Mouse (Mus musculus): ENCODE results near the gene Vps35l. TPM values are rescaled to one million over a fixed set of nuclear protein-coding genes. Genes with fewer than 3 reads are reported as not detected.

Gene Vps35l
- polyA plus RNA-seq, 1 experiment, result 52.4 TPM

GRCm38 (mm10) chr7:118850676-118851290 lies 110.8 kb downstream of the Vps35l start:
- TF ChIP-seq POLR2A (IDR thresholded peaks at IDR 0.05; ENCODE audit: low read depth, low read length), result no peak
- no peak for TF ChIP-seq CTCF (conservative IDR thresholded peaks at IDR 0.05; ENCODE audit: insufficient read depth, insufficient read length, low read depth, low read length)
- H3K27ac ChIP-seq (ENCODE audit: insufficient read depth, low read depth, low read length), result no peak overlapping the region
- peak; percentile 19 for DNase-seq

GRCm38 (mm10) chr7:118851571-118851970 lies 111.5 kb downstream of the Vps35l start:
- TF ChIP-seq CTCF (conservative IDR thresholded peaks at IDR 0.05; ENCODE audit: insufficient read depth, insufficient read length, low read depth, low read length) (no peak), POLR2A (IDR thresholded peaks at IDR 0.05; ENCODE audit: low read depth, low read length) (no peak)
- WGBS, result 70% methylated on average over 7 of the region's 7 CpGs
- H3K27ac ChIP-seq (ENCODE audit: insufficient read depth, low read depth, low read length), result no peak overlapping the region
- no peak overlapping the region for H3K4me3 ChIP-seq (ENCODE audit: insufficient read depth, low read depth, low read length)
- peak; percentile 13 for DNase-seq
- no peaks in the 10 kb centered on the region for H3K27me3 ChIP-seq (replicated peaks; ENCODE audit: control insufficient read depth, insufficient read depth, low read length)
- H3K4me1 ChIP-seq (ENCODE audit: control insufficient read depth, insufficient read depth, low read length), result peaks cover 12% of the 10 kb centered on the region; the same call in 1 of the 2 replicates
- H3K36me3 ChIP-seq (ENCODE audit: control insufficient read depth, insufficient read depth, low read length), result no peaks in the 10 kb centered on the region

More at GRCm38 (mm10) chr7:118850676-118851290, 110.8 kb downstream of the Vps35l start:
- H3K27me3 ChIP-seq (replicated peaks; ENCODE audit: control insufficient read depth, insufficient read depth, low read length), result no peaks in the 10 kb centered on the region
- peaks cover 8% of the 10 kb centered on the region; the same call in 1 of the 2 replicates for H3K4me1 ChIP-seq (ENCODE audit: control insufficient read depth, insufficient read depth, low read length)
- 53% methylated on average over 9 of the region's 9 CpGs for WGBS
- no peaks in the 10 kb centered on the region; the same call in 1 of the 2 replicates for H3K36me3 ChIP-seq (ENCODE audit: control insufficient read depth, insufficient read depth, low read length)
- H3K4me3 ChIP-seq (ENCODE audit: insufficient read depth, low read depth, low read length), result no peak overlapping the region

GRCm38 (mm10) chr7:118852611-118853010 lies 112.6 kb downstream of the Vps35l start:
- no peak for DNase-seq
- Histone ChIP-seq H3K36me3 (ENCODE audit: control insufficient read depth, insufficient read depth, low read length) (no peaks in the 10 kb centered on the region), H3K27ac (ENCODE audit: insufficient read depth, low read depth, low read length) (no peak overlapping the region), H3K4me1 (ENCODE audit: control insufficient read depth, insufficient read depth, low read length) (peaks cover 12% of the 10 kb centered on the region; the same call in 1 of the 2 replicates), H3K27me3 (replicated peaks; ENCODE audit: control insufficient read depth, insufficient read depth, low read length) (no peaks in the 10 kb centered on the region), H3K4me3 (ENCODE audit: insufficient read depth, low read depth, low read length) (no peak overlapping the region)
- no peak for TF ChIP-seq CTCF (conservative IDR thresholded peaks at IDR 0.05; ENCODE audit: insufficient read depth, insufficient read length, low read depth, low read length)
- TF ChIP-seq POLR2A (IDR thresholded peaks at IDR 0.05; ENCODE audit: low read depth, low read length), result no peak
- 72% methylated on average over 4 of the region's 4 CpGs for WGBS

- Histone ChIP-seq H3K36me3 (ENCODE audit: control insufficient read depth, insufficient read depth, low read length) (no peaks in the 10 kb centered on the region), H3K27me3 (replicated peaks; ENCODE audit: control insufficient read depth, insufficient read depth, low read length) (no peaks in the 10 kb centered on the region), H3K4me1 (ENCODE audit: control insufficient read depth, insufficient read depth, low read length) (peaks cover 6% of the 10 kb centered on the region; the same call in 1 of the 2 replicates), H3K27ac (ENCODE audit: insufficient read depth, low read depth, low read length) (no peak overlapping the region), H3K4me3 (ENCODE audit: insufficient read depth, low read depth, low read length) (peak overlapping the region; percentile 77)
- TF ChIP-seq CTCF (conservative IDR thresholded peaks at IDR 0.05; ENCODE audit: insufficient read depth, insufficient read length, low read depth, low read length), result no peak
- no peak for TF ChIP-seq POLR2A (IDR thresholded peaks at IDR 0.05; ENCODE audit: low read depth, low read length)
- WGBS, result 4% methylated on average over 3 of the region's 3 CpGs
- no peak for DNase-seq
Observed at GRCm38 (mm10) chr7:118854606-118855005, 114.6 kb downstream of the Vps35l start.

- Histone ChIP-seq H3K36me3 (ENCODE audit: control insufficient read depth, insufficient read depth, low read length) (no peaks in the 10 kb centered on the region), H3K4me3 (ENCODE audit: insufficient read depth, low read depth, low read length) (peak within 1 kb of the TSS; percentile 77), H3K27ac (ENCODE audit: insufficient read depth, low read depth, low read length) (peak within 1 kb of the TSS; percentile 41), H3K27me3 (replicated peaks; ENCODE audit: control insufficient read depth, insufficient read depth, low read length) (no peaks in the 10 kb centered on the region), H3K4me1 (ENCODE audit: control insufficient read depth, insufficient read depth, low read length) (peaks cover 4% of the 10 kb centered on the region; the same call in 1 of the 2 replicates)
- under 1% methylated on average over 57 of the region's 57 CpGs for WGBS
- peak; percentile 93 for DNase-seq
- TF ChIP-seq CTCF (conservative IDR thresholded peaks at IDR 0.05; ENCODE audit: insufficient read depth, insufficient read length, low read depth, low read length) (0 out of 2 replicates have a peak, but pooled peaks have one; percentile 2), POLR2A (IDR thresholded peaks at IDR 0.05; ENCODE audit: low read depth, low read length) (peak; percentile 45)
Observed at GRCm38 (mm10) chr7:118855171-118855876, 115.3 kb downstream of the Vps35l start, which contains the start of gene Iqck. Gene Iqck (plus strand): TSS chr7:118855752.

- under 1% methylated on average over 46 of the region's 46 CpGs for WGBS
Observed at GRCm38 (mm10) chr7:118855877-118856304, 115.9 kb downstream of the Vps35l start, which contains the start of gene Knop1. Gene Knop1 (minus strand): TSS chr7:118856254.

GRCm38 (mm10) chr7:118858640-118859039 lies 118.6 kb downstream of the Vps35l start:
- Histone ChIP-seq H3K4me1 (ENCODE audit: control insufficient read depth, insufficient read depth, low read length) (peaks cover 4% of the 10 kb centered on the region; the same call in 1 of the 2 replicates), H3K27ac (ENCODE audit: insufficient read depth, low read depth, low read length) (no peak overlapping the region), H3K36me3 (ENCODE audit: control insufficient read depth, insufficient read depth, low read length) (no peaks in the 10 kb centered on the region), H3K27me3 (replicated peaks; ENCODE audit: control insufficient read depth, insufficient read depth, low read length) (no peaks in the 10 kb centered on the region), H3K4me3 (ENCODE audit: insufficient read depth, low read depth, low read length) (no peak overlapping the region)
- TF ChIP-seq POLR2A (IDR thresholded peaks at IDR 0.05; ENCODE audit: low read depth, low read length) (no peak), CTCF (conservative IDR thresholded peaks at IDR 0.05; ENCODE audit: insufficient read depth, insufficient read length, low read depth, low read length) (no peak)
- WGBS, result 86% methylated on average over 1 of the region's 1 CpGs
- DNase-seq, result no peak

More at GRCm38 (mm10) chr7:118855877-118856304, 115.9 kb downstream of the Vps35l start, which contains the start of gene Knop1:
- no peaks in the 10 kb centered on the region for H3K27me3 ChIP-seq (replicated peaks; ENCODE audit: control insufficient read depth, insufficient read depth, low read length)
- DNase-seq, result no peak
- peak within 1 kb of the TSS; percentile 41 for H3K27ac ChIP-seq (ENCODE audit: insufficient read depth, low read depth, low read length)
- TF ChIP-seq POLR2A (IDR thresholded peaks at IDR 0.05; ENCODE audit: low read depth, low read length) (no peak), CTCF (conservative IDR thresholded peaks at IDR 0.05; ENCODE audit: insufficient read depth, insufficient read length, low read depth, low read length) (no peak)
- no peaks in the 10 kb centered on the region for H3K36me3 ChIP-seq (ENCODE audit: control insufficient read depth, insufficient read depth, low read length)
- H3K4me3 ChIP-seq (ENCODE audit: insufficient read depth, low read depth, low read length), result peak within 1 kb of the TSS; percentile 77
- H3K4me1 ChIP-seq (ENCODE audit: control insufficient read depth, insufficient read depth, low read length), result peaks cover 4% of the 10 kb centered on the region; the same call in 1 of the 2 replicates

Data from kidney, adult 2 months (tissue).